Mouse (Mus musculus) forebrain, embryonic 11.5 days (tissue): ENCODE data around the gene Klhdc8b. TPM values are rescaled to one million over a fixed set of nuclear protein-coding genes. Genes with fewer than 3 reads are reported as not detected.

Experiments used
- ATAC-seq: fragments of 200-750 bp; cut with Nextera tagmentation; replicated peaks from 2 replicates; pipeline ENCODE4 v1.8.0; 2017; ENCODE audit warnings: moderate TSS enrichment; ENCODE audit not compliant: low FRiP score
- DNase-seq: peaks from one replicate; pipeline ENCODE4 v3.0.0-alpha.2; 2017; ENCODE audit warnings: low spot score
- H3K27ac ChIP-seq: fragments of 300-500 bp; sonication (generic); 2 replicates; pipeline ENCODE4 v1.5.1; 2014; ENCODE audit warnings: low read depth, low read length
- H3K27me3 ChIP-seq: fragments of 300-500 bp; sonication (generic); 2 replicates; pipeline ENCODE4 v1.6.1; 2014; ENCODE audit warnings: mild to moderate bottlenecking, low read length, mixed read lengths; ENCODE audit not compliant: control insufficient read depth, insufficient read depth
- H3K36me3 ChIP-seq: fragments of 300-500 bp; sonication (generic); 2 replicates; pipeline ENCODE4 v1.6.1; 2014; ENCODE audit warnings: mild to moderate bottlenecking, low read length, moderate library complexity, mixed read lengths; ENCODE audit not compliant: control insufficient read depth, insufficient read depth
- H3K4me1 ChIP-seq: fragments of 300-500 bp; sonication (generic); replicated peaks from 2 replicates; pipeline ENCODE4 v1.6.1; 2014; ENCODE audit warnings: low read length, mixed read lengths; ENCODE audit not compliant: control insufficient read depth, insufficient read depth
- H3K4me2 ChIP-seq: fragments of 300-500 bp; sonication (generic); 2 replicates; pipeline ENCODE4 v1.6.1; 2014; ENCODE audit warnings: low read depth, mild to moderate bottlenecking, low read length, moderate library complexity, mixed read lengths; ENCODE audit not compliant: severe bottlenecking
- H3K4me3 ChIP-seq: fragments of 300-500 bp; sonication (generic); 2 replicates; pipeline ENCODE4 v1.5.1; 2014; ENCODE audit warnings: low read depth, low read length
- H3K9ac ChIP-seq: fragments of 300-500 bp; sonication (generic); 2 replicates; pipeline ENCODE4 v1.6.1; 2014; ENCODE audit warnings: low read length
- H3K9me3 ChIP-seq: fragments of 300-500 bp; sonication (generic); 2 replicates; pipeline ENCODE4 v1.6.1; 2016; ENCODE audit warnings: low read length, mixed read lengths; ENCODE audit not compliant: control insufficient read depth
- whole genome bisulfite sequencing: fragments of 180-500 bp; shearing (Covaris S2); extraction: QIAGEN DNeasy Blood & Tissue Kit; methylation state at CpG from one replicate; pipeline ENCODE4 v1.1.7; 2014; 5-methylcytosine and 5-hydroxymethylcytosine counted together
- polyA plus RNA-seq: library from polyadenylated mRNA; unstranded; fragments of >200 nt; fragmentation: Nextera tagmentation; extraction: Ambion mirVana; gene quantifications from 2 replicates; pipeline ENCODE4 v1.2.1, GENCODE M21; 2014

Klhdc8b gene
- polyA plus RNA-seq, 1 experiment from 2014 or later: 49.5 TPM

GRCm38 (mm10) chr9:108451519-108452160, 9.7 kb downstream of the Klhdc8b start:
- H3K27me3 ChIP-seq: no peaks in the 10 kb centered on the region
- H3K36me3 ChIP-seq: peaks cover 3% of the 10 kb centered on the region; the same call in 1 of the 2 replicates
- peak overlapping the region; percentile 95 for H3K4me2 ChIP-seq
- peak overlapping the region; percentile 5; the same call in 1 of the 2 replicates for H3K27ac ChIP-seq
- WGBS: 46% methylated on average over 6 of the region's 6 CpGs
- H3K9ac ChIP-seq: peak overlapping the region; percentile 68
- peak overlapping the region; percentile 55 for H3K4me3 ChIP-seq
- DNase-seq (no peak), ATAC-seq (no peak)
- H3K4me1 ChIP-seq: peaks cover 22% of the 10 kb centered on the region
- H3K9me3 ChIP-seq: no peaks in the 10 kb centered on the region

GRCm38 (mm10) chr9:108451170-108451493, 10.2 kb downstream of the Klhdc8b start:
- DNase-seq (peak; percentile 56), ATAC-seq (no peak)
- Histone ChIP-seq H3K4me1 (peaks cover 22% of the 10 kb centered on the region), H3K27me3 (no peaks in the 10 kb centered on the region), H3K4me2 (peak overlapping the region; percentile 95), H3K9ac (no peak overlapping the region; the same call in 1 of the 2 replicates), H3K9me3 (no peaks in the 10 kb centered on the region), H3K4me3 (peak overlapping the region; percentile 19; the same call in 1 of the 2 replicates), H3K27ac (peak overlapping the region; percentile 88), H3K36me3 (peaks cover 3% of the 10 kb centered on the region; the same call in 1 of the 2 replicates)
- WGBS: 83% methylated on average over 6 of the region's 6 CpGs

- Histone ChIP-seq H3K9me3 (no peaks in the 10 kb centered on the region), H3K4me2 (peak overlapping the region; percentile 95), H3K4me1 (peaks cover 22% of the 10 kb centered on the region), H3K4me3 (peak overlapping the region; percentile 19), H3K36me3 (peaks cover 3% of the 10 kb centered on the region; the same call in 1 of the 2 replicates), H3K27me3 (no peaks in the 10 kb centered on the region), H3K9ac (peak overlapping the region; percentile 47), H3K27ac (peak overlapping the region; percentile 88)
- peak; percentile 81 for DNase-seq
- 54% methylated on average over 21 of the region's 21 CpGs for WGBS
- ATAC-seq: peak; percentile 74
These were observed 10.8 kb downstream of the Klhdc8b start for GRCm38 (mm10) chr9:108450292-108451169.

- WGBS: 25% methylated on average over 4 of the region's 4 CpGs
- Histone ChIP-seq H3K9me3 (no peaks in the 10 kb centered on the region), H3K4me2 (peak overlapping the region; percentile 95), H3K4me1 (peaks cover 22% of the 10 kb centered on the region), H3K4me3 (peak overlapping the region; percentile 19), H3K36me3 (peaks cover 3% of the 10 kb centered on the region; the same call in 1 of the 2 replicates), H3K9ac (peak overlapping the region; percentile 47), H3K27ac (peak overlapping the region; percentile 88), H3K27me3 (no peaks in the 10 kb centered on the region)
- peak; percentile 92 for DNase-seq
- peak; percentile 78 for ATAC-seq
These were observed 11.5 kb downstream of the Klhdc8b start for GRCm38 (mm10) chr9:108449860-108450259.

- Histone ChIP-seq H3K9me3 (no peaks in the 10 kb centered on the region), H3K27me3 (no peaks in the 10 kb centered on the region), H3K4me1 (peaks cover 7% of the 10 kb centered on the region), H3K27ac (no peak overlapping the region), H3K36me3 (peaks cover 3% of the 10 kb centered on the region; the same call in 1 of the 2 replicates), H3K4me2 (no peak overlapping the region), H3K4me3 (no peak overlapping the region), H3K9ac (no peak overlapping the region)
- 71% methylated on average over 9 of the region's 9 CpGs for WGBS
- no peak for ATAC-seq
- DNase-seq: no peak
These were observed 16.3 kb downstream of the Klhdc8b start for GRCm38 (mm10) chr9:108445125-108445524.

- Histone ChIP-seq H3K36me3 (no peaks in the 10 kb centered on the region), H3K4me3 (no peak overlapping the region), H3K4me1 (no peaks in the 10 kb centered on the region), H3K4me2 (no peak overlapping the region), H3K27me3 (no peaks in the 10 kb centered on the region), H3K9ac (no peak overlapping the region), H3K9me3 (no peaks in the 10 kb centered on the region), H3K27ac (no peak overlapping the region)
- WGBS: 90% methylated on average over 11 of the region's 11 CpGs
- no peak for DNase-seq
- ATAC-seq: no peak
These were observed 20.0 kb downstream of the Klhdc8b start for GRCm38 (mm10) chr9:108441236-108441919.

GRCm38 (mm10) chr9:108440485-108440884, 20.9 kb downstream of the Klhdc8b start:
- Histone ChIP-seq H3K9me3 (no peaks in the 10 kb centered on the region), H3K9ac (no peak overlapping the region), H3K4me1 (no peaks in the 10 kb centered on the region), H3K4me3 (no peak overlapping the region), H3K27me3 (no peaks in the 10 kb centered on the region), H3K4me2 (no peak overlapping the region), H3K36me3 (no peaks in the 10 kb centered on the region), H3K27ac (no peak overlapping the region)
- DNase-seq (no peak), ATAC-seq (no peak)
- WGBS: 79% methylated on average over 5 of the region's 5 CpGs

- no peak overlapping the region for H3K4me3 ChIP-seq
- H3K27ac ChIP-seq: no peak overlapping the region
- no peak overlapping the region for H3K9ac ChIP-seq
- no peaks in the 10 kb centered on the region for H3K9me3 ChIP-seq
- no peaks in the 10 kb centered on the region for H3K27me3 ChIP-seq
- DNase-seq (no peak), ATAC-seq (no peak)
- no peaks in the 10 kb centered on the region for H3K36me3 ChIP-seq
- H3K4me1 ChIP-seq: no peaks in the 10 kb centered on the region
- no peak overlapping the region for H3K4me2 ChIP-seq
- 87% methylated on average over 6 of the region's 6 CpGs for WGBS
These were observed 22.2 kb downstream of the Klhdc8b start for GRCm38 (mm10) chr9:108439176-108439575.
